Mouse (Mus musculus): ENCODE measurements around the gene Git1.

- TF ChIP-seq USF1 (IDR thresholded peaks at IDR 0.05; ENCODE audit: low read depth) (no peak), POLR2A (IDR thresholded peaks at IDR 0.05; ENCODE audit: insufficient read length, low read depth) (no peak), MAX (IDR thresholded peaks at IDR 0.05; ENCODE audit: low read depth) (no peak), MYOD1 (IDR thresholded peaks at IDR 0.05; ENCODE audit: control insufficient read depth in 1 of 3, insufficient read length in 2 of 3, low read depth in 2 of 3) (no peak), TCF12 (IDR thresholded peaks at IDR 0.05; ENCODE audit: insufficient read depth, poor library complexity, severe bottlenecking) (no peak), SRF (IDR thresholded peaks at IDR 0.05; ENCODE audit: control insufficient read depth, insufficient read length, low read depth) (no peak), E2F4 (IDR thresholded peaks at IDR 0.05; ENCODE audit: insufficient read depth) (no peak), REST (IDR thresholded peaks at IDR 0.05; ENCODE audit: insufficient read depth, insufficient read length) (no peak), TCF3 (IDR thresholded peaks at IDR 0.05; ENCODE audit: insufficient read length, low read depth) (no peak), CEBPB (IDR thresholded peaks at IDR 0.05; ENCODE audit: insufficient read depth, poor library complexity, severe bottlenecking) (no peak), MYOG (IDR thresholded peaks at IDR 0.05; ENCODE audit: control insufficient read depth in 1 of 3, insufficient read depth in 1 of 3, insufficient read length in 2 of 3, low read depth in 2 of 3) (no peak), POLR2AphosphoS2 (IDR thresholded peaks at IDR 0.05; ENCODE audit: insufficient read length, low read depth) (no peak)
These were observed 971 bp upstream of the Git1 start for GRCm38 (mm10) chr11:77492311-77492871.
